Mouse (Mus musculus): ENCODE results near the gene Prkca. TPM values are rescaled to one million over a fixed set of nuclear protein-coding genes. Genes with fewer than 3 reads are reported as not detected.

Prkca gene
- polyA plus RNA-seq, 1 experiment, result 16.8 TPM

- 64% methylated on average over 2 of the region's 2 CpGs for WGBS
- no peak overlapping the region for H3K4me3 ChIP-seq (replicated peaks; ENCODE audit: insufficient read depth, low read depth, low read length)
- TF ChIP-seq CTCF (IDR thresholded peaks at IDR 0.05; ENCODE audit: borderline replicate concordance, insufficient read depth, low read depth, low read length) (no peak), POLR2A (IDR thresholded peaks at IDR 0.05; ENCODE audit: borderline replicate concordance, insufficient read depth, low read length) (no peak)
- no peaks in the 10 kb centered on the region for H3K4me1 ChIP-seq (ENCODE audit: control insufficient read depth, insufficient read depth, low read length)
- no peak for DNase-seq
- H3K27ac ChIP-seq (ENCODE audit: insufficient read depth, low read length), result no peak overlapping the region
- H3K27me3 ChIP-seq (ENCODE audit: control insufficient read depth, insufficient read depth, low read length), result no peaks in the 10 kb centered on the region
Observed at GRCm38 (mm10) chr11:107898698-107899097, 445.0 kb downstream of the Prkca start.

GRCm38 (mm10) chr11:107895635-107896034 is 448.1 kb downstream of the Prkca start:
- H3K27ac ChIP-seq (ENCODE audit: insufficient read depth, low read length), result no peak overlapping the region
- 81% methylated on average over 4 of the region's 4 CpGs for WGBS

GRCm38 (mm10) chr11:107891377-107891776 is 452.4 kb downstream of the Prkca start:
- 86% methylated on average over 3 of the region's 3 CpGs for WGBS
- DNase-seq, result no peak
- Histone ChIP-seq H3K27ac (ENCODE audit: insufficient read depth, low read length) (no peak overlapping the region), H3K27me3 (ENCODE audit: control insufficient read depth, insufficient read depth, low read length) (no peaks in the 10 kb centered on the region), H3K4me1 (ENCODE audit: control insufficient read depth, insufficient read depth, low read length) (no peaks in the 10 kb centered on the region), H3K4me3 (replicated peaks; ENCODE audit: insufficient read depth, low read depth, low read length) (no peak overlapping the region)
- TF ChIP-seq CTCF (IDR thresholded peaks at IDR 0.05; ENCODE audit: borderline replicate concordance, insufficient read depth, low read depth, low read length) (no peak), POLR2A (IDR thresholded peaks at IDR 0.05; ENCODE audit: borderline replicate concordance, insufficient read depth, low read length) (no peak)

More at GRCm38 (mm10) chr11:107895635-107896034, 448.1 kb downstream of the Prkca start:
- DNase-seq, result no peak
- no peaks in the 10 kb centered on the region for H3K4me1 ChIP-seq (ENCODE audit: control insufficient read depth, insufficient read depth, low read length)
- TF ChIP-seq POLR2A (IDR thresholded peaks at IDR 0.05; ENCODE audit: borderline replicate concordance, insufficient read depth, low read length) (no peak), CTCF (IDR thresholded peaks at IDR 0.05; ENCODE audit: borderline replicate concordance, insufficient read depth, low read depth, low read length) (no peak)
- H3K27me3 ChIP-seq (ENCODE audit: control insufficient read depth, insufficient read depth, low read length), result no peaks in the 10 kb centered on the region
- H3K4me3 ChIP-seq (replicated peaks; ENCODE audit: insufficient read depth, low read depth, low read length), result no peak overlapping the region

- TF ChIP-seq CTCF (IDR thresholded peaks at IDR 0.05; ENCODE audit: borderline replicate concordance, insufficient read depth, low read depth, low read length) (no peak), POLR2A (IDR thresholded peaks at IDR 0.05; ENCODE audit: borderline replicate concordance, insufficient read depth, low read length) (no peak)
- WGBS, result 86% methylated on average over 6 of the region's 6 CpGs
- DNase-seq, result no peak
- Histone ChIP-seq H3K4me3 (replicated peaks; ENCODE audit: insufficient read depth, low read depth, low read length) (no peak overlapping the region), H3K27ac (ENCODE audit: insufficient read depth, low read length) (no peak overlapping the region), H3K4me1 (ENCODE audit: control insufficient read depth, insufficient read depth, low read length) (no peaks in the 10 kb centered on the region), H3K27me3 (ENCODE audit: control insufficient read depth, insufficient read depth, low read length) (no peaks in the 10 kb centered on the region)
Observed at GRCm38 (mm10) chr11:107887342-107887741, 456.4 kb downstream of the Prkca start.

Other genes with a start within 250 kb of the Prkca start
- 0.82 and 1.5 TPM in 2 replicates for gene Apoh, start 574 bp downstream of the Prkca start, polyA plus RNA-seq (2012; rRNA removed)
- gene Cep112, start 81.3 kb upstream of the Prkca start, polyA plus RNA-seq (2012; rRNA removed), result 1.3 and 3.3 TPM in 2 replicates

Data from cerebellum, adult 2 months (tissue).